Mouse (Mus musculus) intestine, embryonic 15.5 days (tissue): ENCODE results near the gene Yju2. TPM values are rescaled to one million over a fixed set of nuclear protein-coding genes. Genes with fewer than 3 reads are reported as not detected.

Experiments
- ATAC-seq: fragments of 200-750 bp; cut with Nextera tagmentation; 2 replicates; pipeline ENCODE4 v1.8.0; 2017; ENCODE audit warnings: moderate TSS enrichment, moderate library complexity
- H3K27ac ChIP-seq: fragments of 300-500 bp; sonication (generic); 2 replicates; pipeline ENCODE4 v1.5.1; 2015; ENCODE audit warnings: mild to moderate bottlenecking, inconsistent platforms
- H3K27me3 ChIP-seq: fragments of 300-500 bp; sonication (generic); replicated peaks from 2 replicates; pipeline ENCODE4 v1.6.1; 2015; ENCODE audit warnings: inconsistent platforms
- H3K36me3 ChIP-seq: fragments of 300-500 bp; sonication (generic); 2 replicates; pipeline ENCODE4 v1.6.1; 2015; ENCODE audit warnings: inconsistent platforms
- H3K4me1 ChIP-seq: fragments of 300-500 bp; sonication (generic); replicated peaks from 2 replicates; pipeline ENCODE4 v1.6.1; 2015; ENCODE audit warnings: inconsistent platforms
- H3K4me2 ChIP-seq: fragments of 300-500 bp; sonication (generic); replicated peaks from 2 replicates; pipeline ENCODE4 v1.6.1; 2015; ENCODE audit warnings: mild to moderate bottlenecking, inconsistent platforms
- H3K4me3 ChIP-seq: fragments of 300-500 bp; sonication (generic); replicated peaks from 2 replicates; pipeline ENCODE4 v1.5.1; 2015; ENCODE audit warnings: inconsistent platforms
- H3K9ac ChIP-seq: fragments of 300-500 bp; sonication (generic); 2 replicates; pipeline ENCODE4 v1.6.1; 2015; ENCODE audit warnings: inconsistent platforms
- H3K9me3 ChIP-seq: fragments of 300-500 bp; sonication (generic); 2 replicates; pipeline ENCODE4 v1.6.1; 2016; ENCODE audit warnings: inconsistent platforms
- WGBS: fragments of 180-500 bp; shearing (Covaris S2); methylation state at CpG from one replicate; pipeline ENCODE4 v1.1.7; 2015; 5-methylcytosine and 5-hydroxymethylcytosine counted together
- polyA plus RNA-seq: library from polyadenylated mRNA; unstranded; fragments of >200 nt; fragmentation: Nextera tagmentation; extraction: Ambion mirVana; gene quantifications from 2 replicates; pipeline ENCODE4 v1.2.1, GENCODE M21; 2015

Yju2 gene
- polyA plus RNA-seq, 1 experiment from 2014 or later: 21.0 TPM

- H3K4me1 ChIP-seq: peaks cover 9% of the 10 kb centered on the region; the same call in 1 of the 2 replicates
- no peaks in the 10 kb centered on the region for H3K9me3 ChIP-seq
- WGBS: 75% methylated on average over 8 of the region's 8 CpGs
- no peak overlapping the region for H3K4me2 ChIP-seq
- H3K36me3 ChIP-seq: no peaks in the 10 kb centered on the region
- H3K27ac ChIP-seq: no peak overlapping the region
- peak; percentile 63 for ATAC-seq
- no peaks in the 10 kb centered on the region for H3K27me3 ChIP-seq
- 0 out of 2 replicates have a peak overlapping the region, but pooled peaks have one; percentile 3 for H3K4me3 ChIP-seq
- H3K9ac ChIP-seq: no peak overlapping the region
Measured at GRCm38 (mm10) chr17:55990278-55990898, 31.5 kb downstream of the Yju2 start.

- Histone ChIP-seq H3K4me3 (no peak overlapping the region), H3K9ac (no peak overlapping the region), H3K36me3 (peaks cover 5% of the 10 kb centered on the region; the same call in 1 of the 2 replicates), H3K27me3 (no peaks in the 10 kb centered on the region), H3K4me1 (0 out of 2 replicates have a peak, but pooled peaks cover 3% of the 10 kb centered on the region), H3K9me3 (no peaks in the 10 kb centered on the region), H3K4me2 (no peak overlapping the region), H3K27ac (no peak overlapping the region)
- 79% methylated on average over 15 of the region's 15 CpGs for WGBS
- ATAC-seq: peak; percentile 31
Measured at GRCm38 (mm10) chr17:55996007-55996406, 37.1 kb downstream of the Yju2 start.

GRCm38 (mm10) chr17:55999794-56000499, 41.0 kb downstream of the Yju2 start:
- Histone ChIP-seq H3K27ac (no peak overlapping the region), H3K9me3 (no peaks in the 10 kb centered on the region), H3K9ac (no peak overlapping the region), H3K4me2 (peak overlapping the region; percentile 22; the same call in 1 of the 2 replicates), H3K4me3 (no peak overlapping the region), H3K27me3 (no peaks in the 10 kb centered on the region), H3K36me3 (peaks cover 5% of the 10 kb centered on the region; the same call in 1 of the 2 replicates), H3K4me1 (peaks cover 3% of the 10 kb centered on the region; the same call in 1 of the 2 replicates)
- no peak for ATAC-seq
- WGBS: 18% methylated on average over 30 of the region's 30 CpGs

GRCm38 (mm10) chr17:56003000-56003399, 44.1 kb downstream of the Yju2 start:
- Histone ChIP-seq H3K27me3 (no peaks in the 10 kb centered on the region), H3K36me3 (no peaks in the 10 kb centered on the region; the same call in 1 of the 2 replicates), H3K4me2 (no peak overlapping the region), H3K9me3 (no peaks in the 10 kb centered on the region), H3K4me1 (peaks cover 11% of the 10 kb centered on the region; the same call in 1 of the 2 replicates), H3K4me3 (no peak overlapping the region), H3K9ac (no peak overlapping the region), H3K27ac (no peak overlapping the region)
- no peak for ATAC-seq
- 73% methylated on average over 3 of the region's 3 CpGs for WGBS

DNA sequence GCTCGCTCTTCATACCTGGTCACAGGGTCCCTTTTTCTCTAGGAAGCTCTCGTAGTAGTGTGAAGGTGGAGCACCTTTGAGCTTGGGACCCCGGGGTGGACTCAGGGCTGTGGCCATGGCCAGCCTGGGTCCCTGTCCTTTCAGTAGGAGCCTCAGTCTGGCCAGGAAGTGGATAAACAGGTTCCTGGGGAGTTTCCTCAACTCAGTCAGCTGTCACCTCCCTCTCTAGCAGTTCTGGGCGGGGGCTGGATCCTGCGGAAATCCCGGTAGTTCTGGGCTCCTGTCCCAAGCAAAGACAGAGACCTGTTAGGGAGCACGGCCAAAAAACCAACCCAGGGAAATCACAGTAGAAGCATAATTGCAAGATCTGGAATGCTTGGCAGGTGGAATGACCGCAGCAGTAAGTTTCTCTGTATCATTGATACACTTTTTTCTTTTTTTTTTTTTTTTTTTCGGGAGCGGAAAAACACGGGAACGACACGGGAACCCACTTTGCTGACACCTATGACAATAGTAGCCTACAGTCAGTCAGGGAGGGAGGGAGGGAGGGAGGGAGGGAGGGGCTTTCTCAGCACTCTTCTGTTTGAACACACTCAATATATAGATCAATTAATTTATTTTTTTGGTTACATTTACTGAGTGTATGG, 46.6 kb downstream of the Yju2 start, which contains the start of the genes Stap2 and Mpnd:
Gene Stap2, minus strand, starts transcription at position 170 of the 647 bp plus-strand sequence.
Gene Mpnd, plus strand, starts transcription at position 297 of the 647 bp plus-strand sequence.
- Histone ChIP-seq H3K9ac (peak within 1 kb of the TSS; percentile 50), H3K27ac (peak within 1 kb of the TSS; percentile 71; the same call in 1 of the 2 replicates), H3K4me1 (peaks cover 18% of the 10 kb centered on the region), H3K36me3 (no peaks in the 10 kb centered on the region; the same call in 1 of the 2 replicates), H3K4me2 (peak within 1 kb of the TSS; percentile 58), H3K27me3 (no peaks in the 10 kb centered on the region), H3K4me3 (peak within 1 kb of the TSS; percentile 40), H3K9me3 (no peaks in the 10 kb centered on the region)
- 28% methylated on average over 13 of the region's 13 CpGs for WGBS
- peak; percentile 15; the same call in 1 of the 2 replicates for ATAC-seq

GRCm38 (mm10) chr17:56006956-56007355, 48.1 kb downstream of the Yju2 start:
- H3K27ac ChIP-seq: peak overlapping the region; percentile 85
- 0 out of 2 replicates have a peak overlapping the region, but pooled peaks have one; percentile 4 for H3K4me3 ChIP-seq
- peaks cover 5% of the 10 kb centered on the region; the same call in 1 of the 2 replicates for H3K36me3 ChIP-seq
- H3K9me3 ChIP-seq: no peaks in the 10 kb centered on the region
- 37% methylated on average over 10 of the region's 10 CpGs for WGBS
- H3K27me3 ChIP-seq: no peaks in the 10 kb centered on the region
- H3K4me1 ChIP-seq: peaks cover 22% of the 10 kb centered on the region
- peak overlapping the region; percentile 94 for H3K4me2 ChIP-seq
- H3K9ac ChIP-seq: no peak overlapping the region
- ATAC-seq: no peak

DNA sequence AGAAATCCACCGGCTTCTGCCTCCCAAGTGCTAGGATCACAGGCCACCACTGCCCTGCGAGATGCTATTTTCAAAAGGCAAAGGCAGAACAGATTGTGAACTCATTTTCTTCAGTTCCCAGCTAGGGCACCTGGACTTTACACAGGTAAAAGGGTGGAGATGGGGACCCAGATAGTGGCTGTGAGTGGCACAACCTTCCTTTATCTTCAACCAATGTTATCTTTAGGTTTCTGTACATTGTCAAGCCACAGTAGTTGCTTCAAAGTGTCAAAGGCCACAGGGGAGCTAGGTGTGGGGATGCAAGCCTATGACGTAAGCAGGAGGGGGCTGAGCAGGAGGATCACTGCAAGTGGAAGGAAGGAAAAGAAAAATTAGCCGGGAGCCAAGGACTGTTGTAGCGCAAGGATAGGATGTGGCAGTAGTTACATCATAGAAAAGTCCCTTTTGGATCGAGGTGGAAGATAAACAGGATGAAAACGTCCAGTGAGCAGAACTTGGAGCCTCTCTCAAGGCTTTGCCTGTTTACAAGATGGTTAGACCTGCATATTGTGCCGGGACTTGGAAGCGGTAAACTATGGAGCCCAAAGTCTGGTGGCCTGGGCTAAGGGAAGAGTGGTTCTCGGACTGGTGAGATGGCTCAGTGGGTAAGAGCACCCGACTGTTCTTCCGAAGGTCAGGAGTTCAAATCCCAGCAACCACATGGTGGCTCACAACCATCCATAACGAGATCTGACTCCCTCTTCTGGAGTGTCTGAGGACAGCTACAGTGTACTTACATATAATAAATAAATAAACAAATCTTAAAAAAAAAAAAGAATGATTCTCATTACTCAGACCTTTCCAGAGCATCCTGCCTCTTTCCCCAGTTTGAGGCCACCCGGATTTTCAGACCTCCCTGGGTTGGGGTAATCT, 48.8 kb downstream of the Yju2 start:
- WGBS: 18% methylated on average over 14 of the region's 14 CpGs
- no peaks in the 10 kb centered on the region for H3K27me3 ChIP-seq
- peaks cover 6% of the 10 kb centered on the region; the same call in 1 of the 2 replicates for H3K36me3 ChIP-seq
- H3K4me3 ChIP-seq: peak overlapping the region; percentile 96
- peak overlapping the region; percentile 85 for H3K27ac ChIP-seq
- H3K9ac ChIP-seq: peak overlapping the region; percentile 42
- peak overlapping the region; percentile 94 for H3K4me2 ChIP-seq
- no peaks in the 10 kb centered on the region for H3K9me3 ChIP-seq
- peak; percentile 32 for ATAC-seq
- peaks cover 22% of the 10 kb centered on the region for H3K4me1 ChIP-seq

DNA sequence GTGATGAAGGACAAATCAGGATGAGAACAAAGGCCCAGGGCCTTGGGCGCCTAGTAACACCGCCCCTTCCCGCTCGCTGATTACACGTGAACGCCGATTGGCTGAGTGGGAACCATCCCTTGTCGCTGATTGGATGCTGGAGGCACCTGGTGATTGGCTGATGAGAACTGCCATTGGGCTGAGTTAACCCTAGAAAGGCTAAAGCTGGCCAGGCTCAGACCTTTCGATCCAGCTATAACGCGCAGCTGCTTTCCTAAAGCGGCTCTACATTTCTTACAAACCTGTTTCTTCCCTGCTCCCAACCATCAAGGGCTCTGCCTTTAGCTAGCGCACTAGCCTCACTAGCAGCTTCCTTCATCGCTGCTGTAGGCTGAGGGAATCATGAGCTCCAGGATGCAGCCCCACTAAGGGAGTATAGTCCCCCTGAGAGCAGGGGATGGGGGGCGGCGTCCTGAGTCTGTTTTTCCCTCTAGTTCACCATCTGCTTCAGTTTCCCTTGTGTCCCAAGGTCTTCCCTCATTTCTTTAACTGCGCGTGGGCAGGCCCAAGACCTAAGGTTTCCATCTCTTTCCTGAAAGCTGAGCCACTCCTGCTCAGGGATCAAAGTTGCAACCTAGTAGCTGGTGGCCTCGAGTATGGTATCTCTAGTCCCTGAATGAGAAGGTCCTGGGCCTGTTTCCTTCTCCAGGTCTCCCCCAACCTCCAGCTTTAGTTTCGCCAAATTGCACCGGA, 49.6 kb downstream of the Yju2 start:
- H3K4me3 ChIP-seq: peak overlapping the region; percentile 96
- H3K27me3 ChIP-seq: no peaks in the 10 kb centered on the region
- no peaks in the 10 kb centered on the region for H3K9me3 ChIP-seq
- peak overlapping the region; percentile 94 for H3K4me2 ChIP-seq
- H3K36me3 ChIP-seq: peaks cover 8% of the 10 kb centered on the region; the same call in 1 of the 2 replicates
- WGBS: under 1% methylated on average over 21 of the region's 21 CpGs
- peak overlapping the region; percentile 89 for H3K27ac ChIP-seq
- peak; percentile 89 for ATAC-seq
- peak overlapping the region; percentile 57 for H3K9ac ChIP-seq
- peaks cover 22% of the 10 kb centered on the region for H3K4me1 ChIP-seq

DNA sequence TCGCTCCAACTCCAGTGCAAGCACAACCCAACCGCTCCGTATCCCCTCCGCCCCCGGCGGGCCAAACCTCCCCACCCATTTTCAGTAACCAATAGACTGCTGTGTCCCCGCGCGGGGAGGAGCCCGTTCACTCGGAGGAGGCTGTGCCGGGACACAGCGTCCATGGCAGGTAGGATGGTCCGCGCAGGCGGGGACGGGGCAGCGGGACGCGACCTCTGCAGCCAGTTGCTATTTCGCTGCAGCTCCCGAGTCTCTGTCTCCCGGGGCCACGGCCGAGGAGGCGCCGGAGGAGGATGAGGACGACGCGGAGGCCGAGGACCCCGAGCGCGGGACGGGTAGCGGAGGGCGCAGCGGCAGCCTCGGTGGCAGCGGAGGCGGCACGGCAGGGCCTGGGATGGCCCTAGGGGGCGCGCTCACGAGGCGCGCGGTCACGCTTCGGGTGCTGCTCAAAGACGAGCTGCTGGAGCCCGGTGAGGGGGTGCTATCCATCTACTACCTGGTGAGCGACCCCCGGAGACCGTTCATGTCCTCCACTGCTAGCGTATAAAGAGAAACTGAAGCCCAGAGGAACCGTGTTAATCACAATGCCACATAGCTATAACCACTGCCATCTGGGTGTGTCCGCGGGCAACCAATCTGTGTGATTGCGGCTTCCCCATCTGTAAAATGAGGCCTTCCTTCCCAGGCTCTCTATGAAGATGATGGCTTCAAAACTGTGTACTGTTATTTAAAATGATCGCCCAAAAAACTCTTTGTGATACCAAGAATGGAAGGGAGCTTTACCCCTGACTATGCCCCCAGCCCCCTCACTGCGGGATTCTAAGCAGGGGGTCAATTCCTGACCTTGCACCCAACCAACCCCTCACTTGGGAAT, 50.4 kb downstream of the Yju2 start:
- peak overlapping the region; percentile 89 for H3K27ac ChIP-seq
- peak; percentile 88 for ATAC-seq
- under 1% methylated on average over 60 of the region's 62 CpGs for WGBS

DNA sequence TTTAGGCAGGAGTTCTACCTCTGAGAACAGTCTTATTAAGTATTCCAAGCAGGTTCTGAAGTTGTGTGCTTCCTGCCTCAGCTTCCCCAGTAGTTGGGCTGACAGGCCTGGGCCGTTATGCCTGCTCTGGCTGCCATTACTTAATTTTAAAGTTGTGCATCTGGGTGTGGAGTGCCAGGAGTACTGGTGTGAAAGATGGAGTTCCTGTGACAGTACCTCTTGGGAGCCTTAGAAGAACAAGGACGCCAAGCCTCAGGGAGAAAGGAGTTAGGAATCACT, 51.0 kb downstream of the Yju2 start:
- 41% methylated on average over 2 of the region's 2 CpGs for WGBS
- H3K4me2 ChIP-seq: peak overlapping the region; percentile 94
- no peaks in the 10 kb centered on the region for H3K9me3 ChIP-seq
- no peak for ATAC-seq
- H3K27ac ChIP-seq: no peak overlapping the region
- H3K4me1 ChIP-seq: peaks cover 22% of the 10 kb centered on the region
- H3K9ac ChIP-seq: peak overlapping the region; percentile 83
- no peaks in the 10 kb centered on the region for H3K27me3 ChIP-seq
- H3K4me3 ChIP-seq: peak overlapping the region; percentile 96
- peaks cover 10% of the 10 kb centered on the region for H3K36me3 ChIP-seq

More for the DNA sequence above, 50.4 kb downstream of the Yju2 start:
- H3K9me3 ChIP-seq: no peaks in the 10 kb centered on the region
- peaks cover 8% of the 10 kb centered on the region; the same call in 1 of the 2 replicates for H3K36me3 ChIP-seq
- peaks cover 22% of the 10 kb centered on the region for H3K4me1 ChIP-seq
- H3K4me2 ChIP-seq: peak overlapping the region; percentile 94
- no peaks in the 10 kb centered on the region for H3K27me3 ChIP-seq
- H3K4me3 ChIP-seq: peak overlapping the region; percentile 96
- H3K9ac ChIP-seq: peak overlapping the region; percentile 83
